Mouse (Mus musculus) G1E (cell line): ENCODE results near the gene Slc44a3. TPM values are rescaled to one million over a fixed set of nuclear protein-coding genes. Genes with fewer than 3 reads are reported as not detected.

ENCODE experiments used
- ATAC-seq: 2 replicates; pipeline ENCODE4 v1.8.0; 2016; ENCODE audit warnings: mild to moderate bottlenecking; ENCODE audit not compliant: insufficient number of reproducible peaks, poor library complexity, low FRiP score, severe bottlenecking; ENCODE audit errors: extremely low read depth
- DNase-seq: peaks from one replicate; pipeline ENCODE4 v3.0.0; 2012; ENCODE audit warnings: low spot score
- H3K27me3 ChIP-seq: 2 replicates; pipeline ENCODE4 v1.6.1; 2012; ENCODE audit warnings: mild to moderate bottlenecking, low read length, inconsistent platforms; ENCODE audit not compliant: insufficient read depth
- H3K36me3 ChIP-seq: replicated peaks from 2 replicates; pipeline ENCODE3; 2012; ENCODE audit warnings: mild to moderate bottlenecking, inconsistent platforms
- H3K4me1 ChIP-seq: 2 replicates; pipeline ENCODE4 v1.6.1; 2012; ENCODE audit warnings: low read depth, low read length, inconsistent platforms, mixed read lengths; ENCODE audit not compliant: insufficient read depth
- H3K4me3 ChIP-seq: 2 replicates; pipeline ENCODE4 v1.5.1; 2012; ENCODE audit warnings: low read depth, mild to moderate bottlenecking, inconsistent platforms, low read length, moderate library complexity, mixed read lengths
- H3K9me3 ChIP-seq: replicated peaks from 2 replicates; pipeline ENCODE4 v1.6.1; 2012; ENCODE audit warnings: inconsistent platforms
- CTCF ChIP-seq: IDR thresholded peaks from 2 replicates; pipeline ENCODE4 v1.5.1; 2012; ENCODE audit warnings: low read depth, low read length, inconsistent platforms, mixed read lengths
- GATA1 ChIP-seq: IDR thresholded peaks from 2 replicates; pipeline ENCODE4 v1.6.1; 2012; ENCODE audit warnings: borderline replicate concordance, low read length, inconsistent platforms, mixed read lengths
- GATA2 ChIP-seq: IDR thresholded peaks from 2 replicates; pipeline ENCODE4 v1.6.1; 2012; ENCODE audit warnings: low read depth, low read length, inconsistent platforms, borderline replicate concordance
- POLR2AphosphoS5 ChIP-seq: IDR thresholded peaks from 2 replicates; pipeline ENCODE4 v1.6.1; 2012; ENCODE audit warnings: low read depth, low read length, inconsistent platforms; ENCODE audit not compliant: insufficient replicate concordance
- TAL1 ChIP-seq: conservative IDR thresholded peaks from 2 replicates; pipeline ENCODE4 v1.6.1; 2012; ENCODE audit warnings: low read depth, low read length, inconsistent platforms, mixed read lengths
- polyA plus RNA-seq: library from polyadenylated mRNA; stranded (reverse); fragments of >175 nt; gene quantifications from 2 replicates; pipeline ENCODE4 v1.2.3, GENCODE M21; 2012
- total RNA-seq, 2 experiments: library from RNA; stranded (forward) in 1 of 2; stranded (reverse) in 1 of 2; fragments of 200-1000 nt in 1 of 2; fragments of >200 nt in 1 of 2; fragmentation: Nextera tagmentation in 1 of 2; gene quantifications; 2 replicates each; pipeline ENCODE4 v1.2.3; 2014 to 2017

Slc44a3 gene
- total and polyA plus RNA-seq, 3 experiments = 0.33 TPM; not detected in 2

GRCm38 (mm10) chr3:121416171-121417154, 115.7 kb downstream of the Slc44a3 start:
- TF ChIP-seq CTCF (no peak), GATA2 (no peak), POLR2AphosphoS5 (no peak), TAL1 (no peak), GATA1 (no peak)
- Histone ChIP-seq H3K4me3 (no peak overlapping the region), H3K27me3 (peaks cover 3% of the 10 kb centered on the region; the same call in 1 of the 2 replicates), H3K4me1 (no peaks in the 10 kb centered on the region), H3K36me3 (no peaks in the 10 kb centered on the region), H3K9me3 (no peaks in the 10 kb centered on the region)
- DNase-seq = no peak
- ATAC-seq = no peak

DNA sequence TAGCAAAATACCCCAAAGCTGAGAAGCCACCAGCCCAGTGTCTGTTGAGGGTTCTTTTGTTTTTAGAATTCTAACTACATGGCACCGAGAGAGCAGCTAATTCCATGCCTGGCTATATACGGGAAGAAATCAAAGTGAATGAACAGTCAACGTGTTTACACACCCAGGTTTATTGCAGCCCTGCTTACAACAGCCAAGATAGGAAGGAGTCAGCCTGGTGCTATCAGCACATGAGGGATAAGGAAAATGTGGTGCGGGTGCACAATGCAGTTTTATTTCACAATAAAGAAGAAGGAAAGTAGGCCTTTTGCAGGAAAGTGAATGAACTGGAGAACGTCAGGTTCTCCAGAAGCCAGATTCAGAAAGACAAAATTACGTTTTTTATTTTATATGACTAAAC, 120.8 kb downstream of the Slc44a3 start:
- H3K4me1 ChIP-seq = no peaks in the 10 kb centered on the region
- H3K9me3 ChIP-seq = no peaks in the 10 kb centered on the region
- H3K4me3 ChIP-seq = no peak overlapping the region
- no peak for ATAC-seq
- no peak for TF ChIP-seq CTCF
- TF ChIP-seq GATA2 = no peak
- no peak for TF ChIP-seq TAL1
- no peak for TF ChIP-seq POLR2AphosphoS5
- TF ChIP-seq GATA1 = no peak
- H3K27me3 ChIP-seq = no peaks in the 10 kb centered on the region
- H3K36me3 ChIP-seq = no peaks in the 10 kb centered on the region
- DNase-seq = no peak

Other genes with a start within 250 kb of the Slc44a3 start
- gene Tmem56, start 249.3 kb downstream of the Slc44a3 start, total RNA-seq (2014; fragmentation: Nextera tagmentation) = 88.9 and 91.0 TPM in 2 replicates
- gene Tmem56, start 249.3 kb downstream of the Slc44a3 start, total RNA-seq (2017) = 33.6 and 34.1 TPM in 2 replicates
- gene Tmem56, start 249.3 kb downstream of the Slc44a3 start, polyA plus RNA-seq = 6.7 TPM in 2 replicates
- 29.9 and 44.2 TPM in 2 replicates for gene Alg14, start 240.6 kb downstream of the Slc44a3 start, total RNA-seq (2014; fragmentation: Nextera tagmentation)
- gene Alg14, start 240.6 kb downstream of the Slc44a3 start, total RNA-seq (2017) = 9.2 and 9.4 TPM in 2 replicates
- 3.5 and 6.2 TPM in 2 replicates for gene Alg14, start 240.6 kb downstream of the Slc44a3 start, polyA plus RNA-seq
- gene Cnn3, start 105.9 kb downstream of the Slc44a3 start, total RNA-seq (2014; fragmentation: Nextera tagmentation) = not detected in 2 replicates
- gene Cnn3, start 105.9 kb downstream of the Slc44a3 start, total RNA-seq (2017) = 0.33 TPM in 1 of 2 replicates, not detected in the other
- not detected in 2 replicates for gene Cnn3, start 105.9 kb downstream of the Slc44a3 start, polyA plus RNA-seq
- not detected in 2 replicates for gene 4930432M17Rik, start 138.4 kb upstream of the Slc44a3 start, total RNA-seq (2014; fragmentation: Nextera tagmentation)
- gene 4930432M17Rik, start 138.4 kb upstream of the Slc44a3 start, total RNA-seq (2017) = 0.12 and 0.16 TPM in 2 replicates
- gene 4930432M17Rik, start 138.4 kb upstream of the Slc44a3 start, polyA plus RNA-seq = not detected in 2 replicates
- not detected in 2 replicates for gene F3, start 191.1 kb upstream of the Slc44a3 start, total RNA-seq (2014; fragmentation: Nextera tagmentation)
- gene F3, start 191.1 kb upstream of the Slc44a3 start, total RNA-seq (2017) = not detected in 2 replicates
- not detected in 2 replicates for gene F3, start 191.1 kb upstream of the Slc44a3 start, polyA plus RNA-seq